Mouse (Mus musculus) layer of hippocampus, postnatal 14 days (tissue): ENCODE measurements around the gene Flrt3. TPM values are rescaled to one million over a fixed set of nuclear protein-coding genes. Genes with fewer than 3 reads are reported as not detected.

Experiments used
- DNase-seq, 2 experiments: peaks; one replicate each; pipeline ENCODE4 v3.0.0; 2021 to 2022; ENCODE audit warnings: low spot score in 2 of 2, mixed read lengths in 1 of 2
- long read RNA-seq, 2 experiments: library from polyadenylated mRNA; stranded (forward); transcript quantifications; one replicate each; pipeline ENCODE4 v2.0.0; 2021
- total RNA-seq, 2 experiments: library from RNA; stranded (reverse); gene quantifications; 2 replicates each; pipeline ENCODE4 v1.2.3; 2021

Gene Flrt3
- 10 to 100 TPM; 35.9 TPM for total RNA-seq
- long read RNA-seq, experiment 1, transcript Flrt3-202 (3 exons, 3,977 nt), result major isoform, 24 of 28 reads
- long read RNA-seq, experiment 1, partial matches to known transcripts, result 1 of 28 reads
- long read RNA-seq, experiment 1, other reads (novel, unspliced or antisense), result 2 of 28 reads
- long read RNA-seq, experiment 2, transcript Flrt3-202 (3 exons, 3,977 nt), result major isoform, 31 of 33 reads
- long read RNA-seq, experiment 2, partial matches to known transcripts, result 0 of 33 reads
- long read RNA-seq, experiment 2, other reads (novel, unspliced or antisense), result 2 of 33 reads

DNA sequence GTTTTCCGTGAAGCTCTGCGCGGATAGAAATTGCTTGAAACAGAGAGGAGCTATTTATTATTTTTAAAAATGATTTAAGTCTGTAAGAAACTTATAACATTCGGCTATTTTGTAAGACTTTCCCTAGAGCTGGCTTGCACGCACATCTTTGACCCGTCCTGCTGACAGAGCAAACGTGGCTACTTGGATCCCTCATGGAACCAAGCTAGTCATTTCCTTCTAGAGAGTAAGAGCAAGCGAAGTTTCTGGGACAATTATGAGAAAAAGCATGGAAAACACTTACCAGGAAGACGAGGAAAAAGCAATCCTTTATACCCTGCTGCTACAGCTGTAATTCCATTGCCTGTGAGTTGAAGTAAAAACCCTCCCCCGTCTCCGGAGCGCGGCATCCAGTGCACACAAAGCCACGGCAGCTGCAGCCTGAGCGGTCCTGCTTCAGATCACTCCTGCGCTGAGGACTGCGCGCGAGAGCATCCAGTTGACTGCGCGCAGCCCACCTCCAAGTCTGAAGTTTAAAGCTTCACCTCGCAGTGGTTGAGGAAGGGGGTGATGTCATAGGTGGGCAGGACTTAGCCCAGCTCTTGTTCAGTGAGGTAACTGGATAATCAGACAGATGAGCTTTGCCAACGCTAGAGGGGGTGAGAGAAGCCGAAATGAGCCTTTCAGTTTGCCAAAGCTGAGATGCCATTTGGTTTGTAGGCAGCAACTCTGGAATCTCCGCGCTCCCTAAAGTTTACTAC is at the start of gene Flrt3:
Gene Flrt3, minus strand, starts transcription at position 507 of the 740 bp plus-strand sequence.
- peak; percentile 89 to 97 for DNase-seq

GRCm38 (mm10) chr2:140717407-140717806 is 46.1 kb upstream of the Flrt3 start:
- no peak for DNase-seq

DNA sequence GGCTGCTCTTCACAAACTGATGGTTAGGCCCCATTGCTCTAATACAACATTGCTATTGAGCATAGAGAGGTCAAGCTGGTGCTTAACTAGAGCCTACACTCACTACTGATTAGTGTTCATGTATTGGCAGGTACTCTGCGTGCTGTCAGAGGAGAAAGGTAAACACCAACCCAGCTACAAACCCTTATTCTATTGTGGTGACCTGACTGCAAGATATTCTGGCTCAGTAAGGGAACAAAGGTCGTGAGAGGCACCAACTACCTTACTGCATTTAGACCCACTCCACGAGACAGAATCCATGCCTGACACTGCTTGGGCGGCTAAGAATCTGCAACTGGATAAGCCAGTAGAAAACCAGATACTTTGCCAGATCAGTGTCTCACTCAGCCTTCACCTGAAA is 44.6 kb upstream of the Flrt3 start:
- DNase-seq, result no peak

- no peak for DNase-seq
Observed at GRCm38 (mm10) chr2:140707550-140707949, 36.3 kb upstream of the Flrt3 start.

DNA sequence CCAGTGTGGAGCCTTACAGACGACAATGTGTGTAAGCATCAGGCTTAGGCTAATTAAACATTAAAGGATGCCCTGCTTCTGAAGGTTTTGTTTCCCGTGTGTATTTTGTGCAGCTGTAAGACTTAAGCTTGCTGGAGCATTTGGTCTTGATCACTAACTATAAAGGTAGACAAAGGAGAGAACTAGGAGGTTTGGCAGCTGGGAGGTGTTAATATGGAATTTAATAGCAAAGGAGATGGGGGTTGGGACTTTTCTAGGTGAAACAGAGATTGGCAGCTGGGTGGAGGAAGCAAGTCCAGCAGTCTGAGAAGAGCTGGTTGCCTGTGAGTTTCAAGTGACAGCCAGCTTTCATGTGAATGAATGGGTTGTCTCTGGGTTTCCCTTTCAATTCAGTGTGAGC is 34.0 kb upstream of the Flrt3 start:
- no peak for DNase-seq

DNA sequence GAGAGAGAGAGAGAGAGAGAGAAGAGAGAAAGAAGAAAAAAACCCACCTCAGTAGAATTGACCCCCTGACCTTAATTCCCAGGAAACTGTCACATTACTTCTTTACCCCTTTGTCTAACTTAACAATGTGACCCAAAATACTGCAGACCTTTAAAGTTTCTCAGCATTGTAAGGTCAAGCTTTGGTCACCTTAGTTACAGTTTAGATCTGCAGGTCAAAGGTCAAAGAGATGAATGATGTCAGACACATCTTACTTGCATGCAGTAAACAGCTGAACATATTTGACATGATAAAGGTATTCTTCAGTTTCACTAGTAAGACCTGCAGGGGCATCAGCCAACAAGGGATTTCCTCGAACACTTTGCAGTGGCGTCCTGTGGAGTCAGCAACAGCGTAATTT is 32.9 kb upstream of the Flrt3 start:
- no peak for DNase-seq

DNA sequence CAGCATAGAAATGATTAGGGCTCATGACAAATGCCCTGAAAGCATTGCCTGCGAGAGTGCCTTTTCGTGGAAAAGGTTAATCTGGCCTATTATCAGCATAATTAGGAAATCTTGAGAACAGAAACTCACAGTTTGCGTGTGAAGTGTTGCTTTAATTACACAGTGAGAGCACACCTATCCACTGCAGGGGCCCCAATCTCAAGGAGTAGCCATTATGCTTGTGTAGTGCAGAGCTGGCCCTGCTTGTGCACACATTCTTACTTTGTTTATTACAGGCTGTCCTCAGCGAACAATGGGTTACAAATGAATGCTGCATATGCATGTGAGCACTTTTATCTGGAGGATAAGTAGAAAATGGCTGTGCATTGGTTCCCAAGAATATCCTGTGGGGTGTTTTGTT is 32.1 kb upstream of the Flrt3 start:
- no peak for DNase-seq

DNA sequence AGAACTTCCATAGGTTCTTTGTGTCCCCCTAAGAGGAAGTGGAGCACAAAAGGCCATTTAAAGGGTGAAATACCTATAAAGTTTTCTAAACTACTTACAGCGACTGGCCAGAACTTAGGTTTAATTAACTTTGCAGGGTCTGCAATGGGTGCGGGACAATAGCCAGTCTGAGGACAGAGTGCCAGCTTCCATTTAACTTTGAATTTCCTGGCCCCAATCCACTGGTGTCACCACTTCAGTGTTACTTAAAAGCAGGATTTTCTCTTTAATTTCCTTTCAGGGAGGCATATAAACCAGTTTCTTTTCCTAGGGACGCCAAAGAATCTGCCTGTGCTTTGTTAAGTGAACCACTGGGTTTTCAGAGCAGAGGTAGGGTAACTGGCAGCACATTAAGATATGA is 27.3 kb upstream of the Flrt3 start:
- no peak for DNase-seq

DNA sequence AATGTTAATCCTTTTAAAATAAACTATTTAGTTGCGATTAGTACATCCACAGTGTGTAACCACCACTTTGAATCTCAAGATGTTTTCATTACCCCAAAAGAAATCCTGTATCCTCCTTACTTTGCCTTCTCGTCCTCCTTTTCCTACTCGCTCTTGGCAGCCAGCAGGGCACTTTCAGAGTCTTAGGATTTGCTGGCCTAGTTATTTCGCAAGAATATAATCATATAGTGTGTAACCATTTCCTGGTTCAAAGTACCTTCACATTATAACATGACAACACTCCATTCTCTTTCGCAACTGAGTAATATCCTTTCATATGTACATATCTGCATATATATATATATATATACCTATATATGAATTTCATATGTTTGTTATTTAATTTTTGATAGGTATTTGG is 22.6 kb upstream of the Flrt3 start:
- no peak for DNase-seq

DNA sequence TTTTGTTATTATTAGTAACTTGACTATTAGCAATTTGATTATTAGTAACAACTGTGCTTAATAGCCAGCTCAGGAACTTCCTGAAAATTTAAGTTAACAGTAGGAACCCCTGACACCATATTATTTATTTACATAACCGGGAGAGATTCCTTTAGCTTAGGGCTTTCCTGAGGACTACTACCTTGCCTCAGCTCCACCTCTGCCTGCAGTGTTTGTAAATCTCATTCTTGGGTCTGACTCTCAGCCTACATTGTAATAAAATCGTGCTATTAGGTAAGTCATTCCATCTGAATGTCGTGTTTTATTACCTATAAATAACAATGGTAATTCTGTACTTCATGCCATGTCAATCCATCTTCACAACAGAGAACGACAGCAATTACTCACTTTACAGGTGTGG is 21.2 kb upstream of the Flrt3 start:
- DNase-seq, result no peak

GRCm38 (mm10) chr2:140691403-140691802 is 20.1 kb upstream of the Flrt3 start:
- DNase-seq, result no peak

GRCm38 (mm10) chr2:140690906-140691305 is 19.6 kb upstream of the Flrt3 start:
- DNase-seq, result no peak

- no peak for DNase-seq
Observed at GRCm38 (mm10) chr2:140676728-140677127, 5.5 kb upstream of the Flrt3 start.

- DNase-seq, result no peak
Observed at GRCm38 (mm10) chr2:140673466-140673865, 2.2 kb upstream of the Flrt3 start.

DNA sequence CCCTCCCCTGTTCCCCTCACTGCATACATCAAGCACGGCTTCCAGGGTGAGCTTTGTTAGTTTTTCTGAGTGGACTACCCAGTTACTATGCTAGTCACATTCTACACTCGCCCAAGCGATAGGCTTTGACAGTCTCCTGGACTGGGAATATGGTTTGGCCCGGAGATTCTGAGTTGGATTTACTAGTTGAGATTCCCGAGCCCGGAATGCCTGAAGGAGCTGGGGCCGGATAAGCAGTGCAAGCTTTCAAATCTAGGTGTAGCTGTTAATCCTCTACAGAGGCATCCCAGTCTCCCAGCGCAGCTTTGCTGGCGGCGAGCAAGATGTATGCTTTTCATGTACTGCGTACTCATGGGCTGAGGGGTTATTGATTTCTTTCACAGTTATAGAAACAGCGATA is 812 bp downstream of the Flrt3 start:
- peak; percentile 53 to 69 for DNase-seq

DNA sequence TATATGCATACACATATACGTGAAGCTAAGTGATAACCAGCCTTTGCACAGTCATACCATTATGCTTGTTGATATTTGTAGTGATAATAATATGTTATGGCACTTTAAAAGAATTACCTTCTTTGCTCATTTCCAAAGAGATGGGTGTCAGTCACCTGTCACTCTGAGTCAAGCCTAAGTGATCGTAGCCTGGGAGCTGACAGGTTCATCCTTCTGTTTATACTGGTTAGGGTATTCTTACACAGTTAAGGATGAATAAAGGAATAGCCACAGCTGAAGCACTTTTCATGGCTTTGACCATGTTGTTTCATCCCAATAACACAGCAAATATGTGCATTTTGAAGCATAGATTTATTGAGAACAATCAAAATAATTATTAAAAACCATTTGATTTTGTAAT is 1.5 kb downstream of the Flrt3 start:
- DNase-seq, result no peak

GRCm38 (mm10) chr2:140669081-140669480 is 2.2 kb downstream of the Flrt3 start:
- DNase-seq, result no peak

DNA sequence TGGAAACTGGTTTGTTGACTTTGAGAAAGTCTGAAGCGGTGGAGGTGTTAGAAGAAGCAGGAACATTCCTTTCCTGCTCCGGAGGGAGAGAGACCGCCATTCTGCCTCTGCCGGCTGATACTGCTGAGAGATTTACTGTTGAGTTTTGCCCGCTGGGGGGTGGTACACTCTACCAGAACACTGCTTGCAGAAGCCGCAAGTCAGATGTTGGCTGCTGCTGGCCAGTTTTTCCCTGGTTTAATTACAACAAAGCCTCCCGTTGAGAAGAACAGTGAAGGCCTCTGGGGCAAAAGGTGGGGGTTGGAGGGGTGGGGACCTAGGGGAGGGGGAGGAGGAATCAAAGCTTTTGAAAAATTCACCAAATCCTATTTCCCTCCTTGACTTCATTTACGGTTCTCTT is 3.0 kb downstream of the Flrt3 start:
- DNase-seq, result peak; percentile 73 to 90

- DNase-seq, result no peak
Observed at GRCm38 (mm10) chr2:140667261-140668047, 3.8 kb downstream of the Flrt3 start.

GRCm38 (mm10) chr2:140666846-140667245 is 4.4 kb downstream of the Flrt3 start:
- DNase-seq, result no peak

- DNase-seq, result no peak
Observed at GRCm38 (mm10) chr2:140664381-140664780, 6.9 kb downstream of the Flrt3 start.

DNA sequence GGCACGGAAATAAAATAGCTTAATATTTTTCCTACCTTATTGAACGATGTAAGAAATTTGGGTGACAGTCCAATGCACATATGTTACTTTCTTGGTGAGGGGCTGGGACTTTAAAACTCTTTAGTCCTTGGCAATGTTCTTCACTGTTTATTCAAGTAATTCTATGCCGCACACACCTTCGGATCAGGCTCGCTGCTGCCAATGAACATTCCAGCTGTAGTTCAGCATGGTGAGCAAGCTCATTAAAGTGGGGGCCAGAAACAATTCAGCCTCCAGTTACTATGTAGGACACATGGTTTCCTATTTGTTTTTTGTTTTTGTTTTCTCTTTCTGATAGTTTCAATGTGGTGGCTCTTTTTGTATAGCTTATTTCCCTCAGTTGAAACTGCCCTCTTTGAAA is 8.6 kb downstream of the Flrt3 start:
- no peak for DNase-seq
